Mouse (Mus musculus) small intestine, adult 2 months (tissue): Measurements from ENCODE around the gene Prdm16. TPM values are rescaled to one million over a fixed set of nuclear protein-coding genes. Genes with fewer than 3 reads are reported as not detected.

Experiments used
- H3K27ac ChIP-seq: fragments of 200-500 bp; 2 replicates; pipeline ENCODE4 v1.5.1; 2012; ENCODE audit warnings: low read depth, low read length, control low read depth, inconsistent platforms; ENCODE audit not compliant: insufficient read depth
- H3K27me3 ChIP-seq: fragments of 200-500 bp; 2 replicates; pipeline ENCODE4 v1.6.1; 2012; ENCODE audit warnings: mild to moderate bottlenecking, moderate library complexity, low read length, inconsistent platforms; ENCODE audit not compliant: control insufficient read depth, insufficient read depth
- H3K36me3 ChIP-seq: fragments of 200-500 bp; 2 replicates; pipeline ENCODE4 v1.6.1; 2012; ENCODE audit warnings: mild to moderate bottlenecking, low read length, control low read depth, inconsistent platforms; ENCODE audit not compliant: control insufficient read depth, insufficient read depth
- H3K4me1 ChIP-seq: fragments of 200-500 bp; 2 replicates; pipeline ENCODE4 v1.6.1; 2012; ENCODE audit warnings: low read length, inconsistent platforms, mixed read lengths; ENCODE audit not compliant: control insufficient read depth, insufficient read depth, insufficient read length
- H3K4me3 ChIP-seq: fragments of 200-500 bp; 2 replicates; pipeline ENCODE4 v1.5.1; 2012; ENCODE audit warnings: low read depth, mild to moderate bottlenecking, control low read depth, inconsistent platforms, low read length, moderate library complexity
- CTCF ChIP-seq: fragments of 200-500 bp; IDR thresholded peaks from 2 replicates; pipeline ENCODE4 v1.5.1; 2012; ENCODE audit warnings: low read depth, mild to moderate bottlenecking, control low read depth, inconsistent platforms, low read length, moderate library complexity, mixed read lengths; ENCODE audit not compliant: insufficient replicate concordance, insufficient read length; ENCODE audit errors: extremely low read depth
- POLR2A ChIP-seq: fragments of 200-500 bp; IDR thresholded peaks from 2 replicates; pipeline ENCODE4 v1.6.1; 2012; ENCODE audit warnings: low read depth, mild to moderate bottlenecking, control low read depth, inconsistent platforms, low read length, moderate library complexity
- WGBS: fragments of 180-500 bp; shearing (Covaris S2); methylation state at CpG from one replicate; pipeline ENCODE4 v1.1.7; 2018; 5-methylcytosine and 5-hydroxymethylcytosine counted together
- polyA plus RNA-seq: library from polyadenylated mRNA; depleted of rRNA; stranded (reverse); fragments of >200 nt; gene quantifications from 2 replicates; pipeline ENCODE4 v1.2.3, GENCODE M21; 2012

Gene Prdm16
- polyA plus RNA-seq, 1 experiment, result 4.9 TPM

DNA sequence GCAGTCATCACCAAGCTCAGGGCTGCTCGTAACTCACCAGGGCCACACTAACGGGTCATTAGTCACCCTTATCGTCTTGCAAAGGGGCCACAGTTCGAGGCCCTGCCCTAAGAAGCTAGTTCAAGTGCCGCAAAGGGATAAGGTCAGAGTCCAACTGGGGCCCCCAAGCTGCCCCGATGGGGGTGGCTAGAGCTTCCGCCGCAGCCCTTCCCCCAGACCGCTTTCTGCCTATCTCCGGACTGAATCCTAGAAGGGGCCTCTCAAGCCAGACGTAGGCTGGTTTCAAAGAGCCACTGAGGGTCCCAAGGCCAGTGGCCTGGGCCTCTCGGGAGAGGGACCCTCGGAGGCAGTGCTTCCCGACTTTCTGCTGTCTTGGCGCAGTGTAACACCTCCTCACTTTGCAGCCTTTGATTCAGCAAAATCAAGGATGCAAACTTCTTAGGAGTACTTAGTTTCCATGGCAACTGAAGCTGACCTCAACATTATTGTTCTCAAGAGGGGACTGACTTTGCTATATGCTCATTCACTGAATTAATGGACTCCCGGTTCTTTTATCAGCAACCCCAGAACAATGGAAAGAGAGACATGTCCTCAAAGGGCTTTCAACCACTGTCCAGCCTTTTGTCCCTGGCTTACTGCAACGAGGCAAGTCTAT lies 165.1 kb downstream of the Prdm16 start:
- TF ChIP-seq CTCF (no peak), POLR2A (no peak)
- peaks cover 14% of the 10 kb centered on the region for H3K4me1 ChIP-seq
- H3K36me3 ChIP-seq, result no peaks in the 10 kb centered on the region
- WGBS, result 19% methylated on average over 17 of the region's 17 CpGs
- H3K4me3 ChIP-seq, result no peak overlapping the region
- peak overlapping the region; percentile 63; the same call in 1 of the 2 replicates for H3K27ac ChIP-seq
- no peaks in the 10 kb centered on the region for H3K27me3 ChIP-seq

DNA sequence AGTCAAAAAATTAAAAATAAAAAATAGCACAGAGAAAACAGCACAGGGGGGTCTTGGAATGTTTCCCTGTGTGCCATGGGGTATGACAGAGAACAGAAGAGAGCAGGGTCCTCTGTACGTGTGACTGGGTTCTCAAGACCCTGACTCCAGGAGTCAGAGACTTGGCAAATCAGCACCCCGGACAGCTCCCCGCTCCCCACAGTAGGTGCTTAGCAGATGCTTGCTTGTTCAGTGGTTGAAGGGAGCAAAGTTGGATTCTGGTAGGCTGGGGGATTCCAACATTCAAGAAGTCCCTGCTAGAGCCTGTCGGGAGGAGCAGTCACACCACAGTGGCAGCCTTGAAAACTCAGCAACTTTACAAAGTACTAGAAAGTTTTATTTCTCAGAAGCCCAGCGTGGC lies 170.4 kb downstream of the Prdm16 start:
- TF ChIP-seq POLR2A (no peak), CTCF (no peak)
- H3K4me1 ChIP-seq, result peaks cover 7% of the 10 kb centered on the region; the same call in 1 of the 2 replicates
- 73% methylated on average over 5 of the region's 5 CpGs for WGBS
- no peaks in the 10 kb centered on the region for H3K36me3 ChIP-seq
- no peak overlapping the region for H3K4me3 ChIP-seq
- no peaks in the 10 kb centered on the region for H3K27me3 ChIP-seq
- H3K27ac ChIP-seq, result no peak overlapping the region

DNA sequence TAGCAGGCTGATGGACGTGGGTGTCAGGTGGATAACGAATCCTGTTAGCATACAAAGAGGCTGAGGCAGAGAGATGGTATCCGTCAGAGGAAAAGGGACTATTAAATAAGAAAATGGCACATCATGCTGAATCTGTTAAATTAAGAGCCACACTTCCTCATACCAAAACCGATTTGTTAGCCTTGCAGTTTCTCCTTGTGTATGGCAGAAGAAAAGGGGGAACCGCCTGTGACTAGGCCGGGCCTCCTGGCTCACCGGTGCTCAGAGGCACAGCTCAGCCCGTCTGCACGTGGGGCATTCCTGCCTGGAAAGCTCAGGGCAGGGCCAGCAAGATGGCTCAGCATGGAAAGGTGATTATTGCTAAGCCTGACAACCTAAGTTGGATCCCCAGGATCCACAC lies 171.6 kb downstream of the Prdm16 start:
- WGBS, result 55% methylated on average over 9 of the region's 9 CpGs

DNA sequence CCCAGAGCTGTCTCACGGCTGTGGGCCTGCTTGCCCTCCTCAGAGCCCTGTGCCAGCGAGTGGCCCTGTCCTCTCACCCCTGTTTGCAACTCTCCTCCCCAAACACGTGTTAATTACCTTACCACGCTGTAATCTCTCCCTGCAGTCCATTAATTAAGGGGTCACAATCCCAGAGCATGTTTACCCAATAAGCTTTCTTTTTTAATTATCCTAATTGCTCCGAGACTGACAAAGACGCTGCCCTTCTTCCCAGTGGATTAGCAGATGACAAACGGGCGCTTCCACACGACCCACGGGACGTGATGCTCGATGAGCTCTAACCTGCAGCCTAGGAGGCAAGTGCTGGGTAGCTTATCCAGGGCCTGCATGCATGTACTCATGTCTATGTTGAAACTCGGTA lies 176.7 kb downstream of the Prdm16 start:
- TF ChIP-seq POLR2A, result no peak
- no peak for TF ChIP-seq CTCF
- no peak overlapping the region for H3K4me3 ChIP-seq
- WGBS, result 84% methylated on average over 13 of the region's 13 CpGs
- H3K36me3 ChIP-seq, result no peaks in the 10 kb centered on the region
- no peaks in the 10 kb centered on the region for H3K4me1 ChIP-seq
- no peak overlapping the region for H3K27ac ChIP-seq
- H3K27me3 ChIP-seq, result no peaks in the 10 kb centered on the region

More for the DNA sequence above, 171.6 kb downstream of the Prdm16 start:
- Histone ChIP-seq H3K27me3 (no peaks in the 10 kb centered on the region), H3K36me3 (no peaks in the 10 kb centered on the region), H3K4me1 (peaks cover 1% of the 10 kb centered on the region; the same call in 1 of the 2 replicates), H3K27ac (no peak overlapping the region), H3K4me3 (no peak overlapping the region)
- TF ChIP-seq POLR2A (no peak), CTCF (no peak)

DNA sequence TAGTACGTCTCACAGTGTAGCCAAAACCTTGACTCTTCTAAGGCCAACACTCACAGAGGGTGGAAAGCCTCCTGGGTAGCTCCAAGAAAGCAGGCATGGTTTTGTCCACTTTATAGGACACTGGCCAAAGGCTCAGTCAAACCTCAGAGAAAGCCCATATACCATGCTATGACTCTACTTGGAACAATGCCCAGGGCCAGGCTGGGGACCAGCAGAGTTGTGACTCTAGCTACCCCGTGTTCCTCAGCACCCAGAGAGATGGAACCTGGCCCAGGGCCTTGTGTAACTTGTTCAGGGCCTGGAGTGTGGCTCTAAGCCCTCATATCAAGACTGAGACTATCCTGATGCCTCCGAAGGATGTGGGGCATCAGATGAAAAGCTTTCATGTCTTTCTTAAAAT lies 178.9 kb downstream of the Prdm16 start:
- Histone ChIP-seq H3K4me1 (no peaks in the 10 kb centered on the region), H3K36me3 (no peaks in the 10 kb centered on the region), H3K27me3 (no peaks in the 10 kb centered on the region), H3K27ac (no peak overlapping the region), H3K4me3 (no peak overlapping the region)
- TF ChIP-seq CTCF (no peak), POLR2A (no peak)
- WGBS, result 68% methylated on average over 3 of the region's 3 CpGs

DNA sequence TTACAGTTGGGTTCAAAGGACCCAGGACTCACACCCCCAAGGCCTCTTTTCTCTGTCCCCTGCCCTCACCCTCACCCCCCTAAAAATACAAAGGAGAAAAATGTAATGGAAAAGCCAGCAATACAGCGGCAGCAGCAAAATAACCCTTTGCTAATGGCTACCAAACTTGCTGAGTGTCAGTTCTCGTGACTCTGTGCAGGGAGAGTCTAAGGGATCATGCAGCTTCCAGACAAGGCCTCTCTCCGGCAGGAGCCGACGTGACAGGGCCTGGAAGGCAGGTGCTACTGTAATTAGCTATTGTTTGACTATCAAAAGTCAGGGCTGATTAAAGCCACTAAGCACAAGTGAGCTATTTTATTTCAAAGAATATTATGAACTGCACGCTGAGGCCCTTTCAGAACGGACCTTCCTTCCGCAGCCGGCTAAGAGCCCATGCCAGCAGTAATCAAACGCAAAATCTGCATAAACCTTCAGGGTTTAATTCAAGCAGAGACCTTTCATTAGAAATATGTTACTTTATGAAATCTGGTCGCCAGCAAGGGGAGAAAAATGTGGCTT lies 180.3 kb downstream of the Prdm16 start:
- WGBS, result 45% methylated on average over 11 of the region's 11 CpGs
- no peak for TF ChIP-seq POLR2A
- TF ChIP-seq CTCF, result no peak
- Histone ChIP-seq H3K27ac (no peak overlapping the region), H3K36me3 (no peaks in the 10 kb centered on the region), H3K4me3 (no peak overlapping the region), H3K27me3 (no peaks in the 10 kb centered on the region), H3K4me1 (no peaks in the 10 kb centered on the region)

DNA sequence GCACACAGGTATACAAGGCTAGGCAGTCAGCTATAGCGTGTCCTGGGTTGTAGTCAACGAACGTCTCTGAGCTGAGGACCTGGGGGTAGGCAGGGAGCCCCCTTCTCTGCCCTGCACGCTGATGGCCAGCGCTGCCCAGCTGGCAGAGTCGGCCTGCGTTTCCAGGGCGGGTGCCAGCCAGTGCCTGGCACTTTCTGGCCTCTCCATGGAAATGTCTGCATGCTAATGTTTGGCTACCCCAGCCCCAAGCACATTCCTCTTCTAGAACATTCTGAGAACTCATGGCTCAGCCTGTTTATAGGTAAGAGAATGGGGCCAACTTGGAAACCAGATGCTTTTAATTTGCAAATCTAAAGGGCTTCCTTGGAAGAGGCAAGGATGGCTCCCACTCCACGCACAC lies 186.2 kb downstream of the Prdm16 start:
- 90% methylated on average over 9 of the region's 9 CpGs for WGBS
- H3K27ac ChIP-seq, result no peak overlapping the region

More for the DNA sequence above, 186.2 kb downstream of the Prdm16 start:
- Histone ChIP-seq H3K27me3 (no peaks in the 10 kb centered on the region), H3K4me1 (no peaks in the 10 kb centered on the region; the same call in 1 of the 2 replicates), H3K4me3 (no peak overlapping the region), H3K36me3 (no peaks in the 10 kb centered on the region)
- TF ChIP-seq POLR2A, result no peak
- no peak for TF ChIP-seq CTCF
